Mouse (Mus musculus) olfactory bulb, adult 2 months (tissue): ENCODE data around the gene Slc24a4.

Source experiments
- CTCF ChIP-seq: fragments of 200-500 bp; IDR thresholded peaks from 2 replicates; pipeline ENCODE4 v1.5.1; 2012; ENCODE audit warnings: low read depth, mild to moderate bottlenecking, low read length, moderate library complexity; ENCODE audit not compliant: insufficient read depth
- POLR2A ChIP-seq: fragments of 200-500 bp; IDR thresholded peaks from 2 replicates; pipeline ENCODE4 v1.6.1; 2012; ENCODE audit warnings: mild to moderate bottlenecking, low read depth, low read length, moderate library complexity; ENCODE audit not compliant: insufficient read depth

DNA sequence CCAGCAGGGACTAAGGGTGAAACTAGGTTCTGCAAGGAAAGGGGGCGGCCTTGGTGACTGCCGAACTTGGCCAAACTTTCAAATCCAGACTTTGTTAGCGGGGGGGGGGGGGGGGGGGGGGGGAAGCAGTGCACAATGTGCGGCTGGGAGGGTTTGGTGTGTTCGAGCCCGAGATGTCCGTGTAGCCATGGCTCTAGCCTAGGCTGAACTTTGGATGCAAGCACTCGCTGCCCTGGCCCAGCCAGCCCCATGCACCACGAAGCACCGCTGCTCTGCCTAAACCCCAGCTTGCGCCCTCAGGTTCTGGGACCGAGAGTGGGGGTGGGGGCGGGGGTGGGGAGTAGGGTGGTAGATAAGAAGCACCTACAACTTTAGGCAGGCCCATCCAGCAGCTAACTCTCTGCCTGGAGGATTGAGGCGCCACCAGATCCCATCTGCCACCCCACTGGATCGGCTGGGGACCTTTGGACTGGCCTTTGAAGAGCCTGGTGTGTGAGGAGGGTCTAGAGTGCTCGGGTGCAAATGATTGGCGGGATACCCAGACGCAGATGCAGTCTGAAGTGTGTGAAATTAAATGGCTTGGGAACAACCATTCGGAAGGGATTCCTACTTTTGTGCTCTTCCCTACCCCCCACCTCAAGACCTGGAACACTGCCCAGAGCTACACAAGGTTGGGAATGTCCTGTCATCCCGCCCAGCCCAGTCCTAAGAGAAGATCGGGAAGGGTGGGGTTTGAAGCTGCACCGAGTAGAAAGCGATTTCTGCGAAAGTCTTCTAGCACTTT is 155.1 kb downstream of the Slc24a4 start:
- TF ChIP-seq POLR2A (no peak), CTCF (no peak)
